Mouse (Mus musculus): ENCODE results near the gene B4galt5.
"Not testable (repeated sequence)": the region's sequence is repeated elsewhere in the genome, so short reads cannot be mapped to it uniquely, and the experiment has no call there.

Gene B4galt5

DNA sequence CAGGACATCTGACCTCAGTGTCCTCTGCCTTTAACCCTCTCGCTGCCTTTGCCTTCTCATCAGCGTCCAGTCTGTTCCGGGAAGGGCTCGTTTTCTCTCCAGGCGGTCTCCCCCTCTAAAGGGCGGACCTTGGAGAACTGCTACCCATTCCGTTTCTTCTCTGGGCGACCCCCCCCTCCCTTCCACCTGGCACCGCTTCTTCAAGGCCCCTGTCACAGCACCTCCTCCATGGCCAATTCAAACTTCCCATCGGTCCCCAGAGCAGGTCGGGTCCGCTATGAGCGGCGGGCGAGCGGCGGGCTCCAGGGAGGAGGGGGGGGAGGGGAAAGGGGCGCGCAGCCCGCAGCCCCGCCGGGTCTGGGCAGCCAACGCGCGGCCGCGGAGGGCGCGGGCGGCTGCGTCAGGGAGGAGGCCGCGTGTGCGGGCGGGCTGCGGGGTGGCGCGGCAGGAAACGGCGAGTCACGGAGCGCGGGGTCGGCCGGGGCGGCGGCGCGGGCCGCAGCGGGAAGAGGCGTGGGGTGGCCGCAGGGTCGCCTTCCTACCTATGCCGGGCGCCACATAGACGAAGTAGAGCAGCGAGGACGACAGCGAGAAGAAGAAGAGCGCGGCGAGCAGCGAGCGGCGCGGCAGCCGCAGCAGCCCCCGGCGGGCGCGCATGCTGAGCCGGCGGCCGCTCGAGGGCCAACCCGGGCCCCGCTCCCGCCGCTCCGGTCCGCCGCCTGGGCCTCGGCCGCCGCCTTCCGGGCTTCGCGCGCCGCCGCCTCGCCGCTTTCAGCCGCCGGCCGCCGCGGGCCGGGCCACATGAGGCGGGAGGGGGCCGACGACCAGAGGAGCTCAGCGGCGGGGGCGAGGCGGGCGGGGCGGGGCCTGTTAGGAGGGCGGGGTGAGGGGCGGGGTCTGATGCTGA lies at the start of gene B4galt5:
Gene B4galt5, minus strand, starts transcription at position 808 of the 907 bp plus-strand sequence.
- CTCF ChIA-PET, result interaction anchor here (0.6 to 0.8 kb wide), 2 partner anchors 16 to 331 kb away, joined by 5 to 7 read pairs; no protein-coding TSS in a partner anchor

DNA sequence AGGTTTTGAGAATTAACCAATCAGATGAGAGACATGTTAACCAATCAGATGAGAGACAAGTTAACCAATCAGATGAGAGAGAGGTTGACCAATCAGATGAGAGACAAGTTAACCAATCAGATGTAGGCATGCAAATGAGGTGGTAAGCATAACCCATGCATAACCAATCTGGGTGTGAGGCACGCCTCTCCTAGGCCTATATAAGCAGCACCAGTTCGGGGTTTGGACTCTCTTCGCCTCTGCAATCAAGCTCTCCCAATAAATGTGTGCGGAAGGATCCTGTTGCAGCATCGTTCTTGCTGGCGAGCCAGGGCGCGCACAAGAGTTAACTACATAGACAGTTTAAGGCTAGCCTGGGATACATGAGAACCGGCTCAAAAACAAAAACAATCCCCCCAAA lies 47.4 kb upstream of the B4galt5 start:
- CTCF ChIA-PET, result not testable (repeated sequence)

DNA sequence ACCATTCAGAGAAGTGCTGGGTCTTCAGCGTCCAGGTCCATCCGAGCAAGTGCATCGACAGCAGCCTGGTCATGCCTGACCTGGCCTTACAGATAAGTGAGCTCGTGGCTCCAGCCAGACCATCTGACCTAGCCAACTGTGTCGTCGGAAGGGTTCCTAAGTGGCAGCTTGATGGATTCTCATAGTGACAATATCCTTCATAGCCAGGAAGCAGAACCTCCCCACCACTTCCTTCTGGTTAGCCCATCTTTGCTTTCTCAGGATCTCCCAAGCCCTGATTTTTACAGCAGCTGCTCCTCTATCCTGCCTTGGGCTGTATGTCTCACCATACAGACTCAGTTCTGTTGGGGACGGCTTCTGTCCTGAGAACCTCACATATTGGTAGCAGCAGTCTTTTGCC lies 45.4 kb upstream of the B4galt5 start:
- CTCF ChIA-PET, result no interaction called here

- CTCF ChIA-PET, result interaction anchor here (0.6 kb wide), 2 partner anchors 88 to 132 kb away, joined by 4 read pairs; no protein-coding TSS in a partner anchor
Observed at GRCm38 (mm10) chr2:167386998-167387397, 38.0 kb upstream of the B4galt5 start.

- CTCF ChIA-PET, result interaction anchor here (0.6 kb wide), 2 partner anchors 88 to 132 kb away, joined by 4 read pairs; no protein-coding TSS in a partner anchor
Observed at GRCm38 (mm10) chr2:167386456-167386855, 37.5 kb upstream of the B4galt5 start.

- CTCF ChIA-PET, result interaction anchor here (1.1 kb wide), 1 partner anchor 41 kb away, joined by 5 read pairs; no protein-coding TSS in a partner anchor
Observed at GRCm38 (mm10) chr2:167383666-167384083, 34.7 kb upstream of the B4galt5 start.

GRCm38 (mm10) chr2:167382389-167382788 lies 33.4 kb upstream of the B4galt5 start:
- CTCF ChIA-PET, result interaction anchor here (1.1 kb wide), 1 partner anchor 35 kb away, joined by 3 read pairs; no protein-coding TSS in a partner anchor

DNA sequence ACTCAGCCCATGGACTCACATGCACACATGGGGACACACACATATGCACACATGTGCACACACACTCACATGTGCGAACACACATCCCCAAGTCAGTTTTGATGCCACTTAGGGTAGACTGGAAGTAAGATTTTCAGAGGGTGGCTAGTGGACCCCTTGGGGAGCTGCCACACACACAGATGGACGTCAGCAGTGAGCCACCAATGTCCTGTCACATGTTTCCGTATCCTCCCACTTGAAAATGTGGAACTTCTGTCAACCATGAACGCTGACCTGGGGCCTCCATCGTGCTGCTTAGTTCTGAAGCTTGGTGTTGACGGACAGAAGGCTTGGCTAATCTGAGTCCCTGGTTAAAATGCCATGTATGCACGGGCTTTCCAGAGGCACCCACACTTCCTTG lies 32.6 kb upstream of the B4galt5 start:
- CTCF ChIA-PET, result interaction anchor here (1.1 kb wide), 1 partner anchor 36 kb away, joined by 3 read pairs; no protein-coding TSS in a partner anchor

DNA sequence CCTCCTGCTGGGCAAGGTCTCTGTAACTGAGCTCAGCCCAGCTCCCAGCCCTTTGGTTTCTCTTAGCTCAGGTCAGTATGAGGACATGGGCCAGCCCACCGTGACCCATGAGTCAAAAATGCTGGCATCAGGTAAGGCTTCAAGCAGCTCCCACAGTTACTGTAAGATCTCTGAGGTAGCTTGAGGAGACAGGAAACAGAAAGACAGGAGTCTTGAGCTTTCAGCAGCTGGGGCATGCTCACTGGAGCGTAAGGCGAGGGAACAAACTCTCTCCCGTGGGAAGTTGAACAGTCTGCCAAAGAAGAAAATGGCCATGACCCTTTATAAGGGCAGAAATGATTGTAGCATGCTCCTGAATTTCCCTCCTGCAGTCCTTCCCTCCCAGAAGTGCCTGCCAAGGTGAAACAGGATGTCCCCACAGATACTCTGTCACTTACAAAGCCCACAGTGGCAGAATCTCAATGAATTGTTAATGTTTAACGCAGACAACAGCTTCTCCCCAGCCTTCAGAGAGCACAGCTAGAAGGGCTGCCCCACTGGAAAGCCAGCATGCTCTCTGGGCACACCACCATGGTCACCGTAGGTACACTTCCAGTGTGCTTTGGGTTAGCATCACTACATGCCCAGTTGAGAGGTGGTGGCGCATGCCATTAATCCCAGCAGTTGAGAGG lies 31.8 kb upstream of the B4galt5 start:
- CTCF ChIA-PET, result no interaction called here

DNA sequence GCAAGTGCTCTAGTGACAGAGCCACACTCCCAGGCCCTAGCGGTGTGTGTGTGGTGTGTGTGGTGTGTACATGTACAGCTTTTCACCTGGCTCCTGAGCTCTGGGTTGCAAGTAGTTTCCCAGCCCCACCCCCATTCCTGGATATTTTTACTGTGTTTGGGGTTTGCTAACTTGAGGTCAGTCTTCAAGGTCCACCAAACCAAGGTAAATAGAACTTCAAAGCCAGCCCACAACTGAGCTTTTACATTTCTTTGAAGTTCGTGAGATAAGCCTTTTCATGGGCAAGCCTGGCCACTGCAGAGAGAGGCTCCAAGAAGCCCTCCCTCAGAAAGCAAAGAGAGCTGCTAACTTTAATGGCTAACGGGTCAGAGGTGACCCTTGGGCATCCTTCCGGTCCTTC lies 30.0 kb upstream of the B4galt5 start:
- CTCF ChIA-PET, result interaction anchor here (1.5 kb wide), 1 partner anchor 10 kb away, joined by 3 read pairs; no protein-coding TSS in a partner anchor

DNA sequence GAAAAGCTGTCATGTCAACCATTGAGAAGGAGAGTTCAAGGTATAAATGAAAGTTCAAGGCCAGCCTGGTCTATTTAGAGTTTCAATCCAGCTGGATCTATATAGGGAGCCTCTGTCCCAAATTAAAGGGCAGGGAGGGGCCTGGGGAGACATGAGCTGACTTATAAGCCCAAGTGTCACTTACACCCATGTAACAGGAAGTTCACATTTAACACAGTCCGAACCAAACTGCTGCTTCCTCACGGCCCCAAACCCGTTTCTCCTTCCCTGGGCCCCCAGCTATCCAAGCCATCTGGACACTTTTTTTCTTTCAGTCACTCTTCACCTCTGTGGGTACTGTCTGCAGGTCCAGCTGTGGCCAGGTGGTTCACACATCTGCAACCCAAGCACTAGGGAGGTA lies 28.7 kb upstream of the B4galt5 start:
- CTCF ChIA-PET, result no interaction called here

- CTCF ChIA-PET, result interaction anchor here (0.6 kb wide), 1 partner anchor 18 kb away, joined by 13 read pairs; no protein-coding TSS in a partner anchor
Observed at GRCm38 (mm10) chr2:167376160-167376564, 27.2 kb upstream of the B4galt5 start.

GRCm38 (mm10) chr2:167375688-167376087 lies 26.7 kb upstream of the B4galt5 start:
- CTCF ChIA-PET, result interaction anchor here (0.5 to 0.7 kb wide), 3 partner anchors 17 to 708 kb away, joined by 3 to 13 read pairs (median 6); no protein-coding TSS in a partner anchor

GRCm38 (mm10) chr2:167375135-167375534 lies 26.2 kb upstream of the B4galt5 start:
- CTCF ChIA-PET, result interaction anchor here (0.5 to 0.7 kb wide), 2 partner anchors 109 to 709 kb away, joined by 3 to 6 read pairs; no protein-coding TSS in a partner anchor

GRCm38 (mm10) chr2:167374191-167374805 lies 25.3 kb upstream of the B4galt5 start:
- CTCF ChIA-PET, result no interaction called here

DNA sequence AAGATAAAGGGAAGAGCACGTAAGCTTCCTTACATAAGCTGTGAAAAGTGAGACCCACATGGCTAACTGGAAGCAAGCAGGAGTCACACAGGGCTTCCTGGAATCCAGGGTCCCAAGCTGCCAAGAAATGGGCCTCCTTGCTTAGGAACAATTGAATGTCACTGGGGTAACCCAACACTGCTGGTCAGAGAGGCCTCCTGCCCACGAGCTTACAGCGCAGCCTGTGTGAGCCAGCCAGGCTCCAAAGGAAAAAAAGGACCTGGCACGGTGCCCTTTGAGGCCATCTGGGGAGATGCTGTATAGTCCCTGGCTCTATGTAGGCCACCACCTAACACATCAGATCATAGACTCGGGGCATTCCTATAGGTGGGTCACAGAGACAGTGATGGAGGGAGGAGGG lies 24.3 kb upstream of the B4galt5 start:
- CTCF ChIA-PET, result no interaction called here

DNA sequence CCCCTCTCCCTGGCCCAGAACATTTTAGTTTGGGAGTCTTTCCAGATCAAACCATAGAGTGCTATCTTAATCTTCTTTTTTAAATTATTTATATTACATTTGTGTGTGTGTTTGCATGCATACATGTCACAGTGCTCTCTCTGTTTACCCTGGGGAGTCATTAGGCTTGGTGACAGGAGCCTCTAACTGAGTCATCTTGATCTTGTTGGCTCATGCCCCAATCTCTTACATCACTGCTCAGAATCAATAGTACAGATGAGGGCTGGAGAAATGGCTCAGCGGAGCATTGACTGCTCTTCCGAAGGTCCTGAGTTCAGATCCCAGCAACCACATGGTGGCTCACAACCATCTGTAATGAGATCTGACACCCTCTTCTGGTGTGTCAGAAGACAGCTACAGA lies 22.5 kb upstream of the B4galt5 start:
- CTCF ChIA-PET, result no interaction called here

DNA sequence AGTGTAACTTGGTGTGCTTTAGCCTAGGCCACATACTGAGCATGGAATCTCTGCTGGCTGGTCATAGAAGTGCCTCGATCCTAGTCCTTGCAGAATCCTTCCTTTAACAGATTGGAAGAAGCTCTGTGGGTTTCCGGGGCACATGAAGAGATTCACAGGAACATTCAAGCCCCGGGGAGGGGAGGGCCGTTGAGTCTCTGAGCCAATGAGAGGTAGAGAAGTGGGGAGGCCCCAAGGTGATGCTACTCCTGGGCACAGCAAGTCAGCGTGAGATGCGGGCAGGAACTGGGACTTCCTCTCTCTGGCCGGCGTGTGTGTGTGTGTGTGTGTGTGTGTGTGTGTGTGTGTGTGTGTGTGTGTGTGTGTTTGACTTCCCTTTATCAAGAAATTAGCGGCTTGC lies 19.3 kb upstream of the B4galt5 start:
- CTCF ChIA-PET, result interaction anchor here (0.6 to 1.5 kb wide), 4 partner anchors 10 to 55 kb away, joined by 3 to 4 read pairs (median 3); no protein-coding TSS in a partner anchor

- CTCF ChIA-PET, result interaction anchor here (0.7 to 1.5 kb wide), 3 partner anchors 11 to 55 kb away, joined by 3 read pairs; no protein-coding TSS in a partner anchor
Observed at GRCm38 (mm10) chr2:167367777-167368281, 18.8 kb upstream of the B4galt5 start.

DNA sequence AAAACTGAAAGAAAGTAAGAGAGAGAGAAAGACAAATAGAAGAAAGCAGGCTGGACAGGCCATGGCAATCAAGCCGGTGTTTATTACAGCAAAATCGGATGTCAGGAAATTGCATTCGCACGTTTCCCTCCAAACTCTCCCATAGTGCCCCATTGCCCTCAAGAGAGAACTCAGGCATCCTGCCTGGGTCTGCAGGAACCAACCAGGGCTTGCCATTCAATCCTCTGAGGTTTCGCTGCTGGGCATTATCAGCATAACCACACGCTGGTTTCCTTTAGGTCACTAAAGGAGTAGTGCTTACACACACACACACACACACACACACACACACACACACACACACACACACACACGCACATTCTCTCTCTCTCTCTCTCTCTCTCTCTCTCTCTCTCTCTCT lies 18.3 kb upstream of the B4galt5 start:
- CTCF ChIA-PET, result interaction anchor here (0.5 to 0.6 kb wide), 2 partner anchors 51 to 293 kb away, joined by 3 to 9 read pairs; no protein-coding TSS in a partner anchor

GRCm38 (mm10) chr2:167365063-167365462 lies 16.1 kb upstream of the B4galt5 start:
- CTCF ChIA-PET, result interaction anchor here (1.0 kb wide), 1 partner anchor 17 kb away, joined by 7 read pairs; no protein-coding TSS in a partner anchor

All from spleen, embryonic (tissue).